ENCODE assay signal across 8 mouse cellular contexts in genomic region chr5:144964465-144964864, GRCm38 (mm10). TPM values are rescaled to one million over a fixed set of nuclear protein-coding genes. Genes with fewer than 3 reads are reported as not detected.
A peak's percentile ranks its signal among the peaks of the same experiment; 100 is the strongest.
DNase-seq lines count a peak whose midpoint lies in the region; ATAC-seq and TF ChIP-seq lines count a peak whose summit lies in the region.

No protein-coding gene starts in this region.

- in situ Hi-C loops in CH12.LX (cut with MboI; ENCODE audit: low pct_ligation_motif_present, low pct_unique_long_range_greater_than_20kb, low sequenced_read_pairs): no loop called here

- no peaks in the 10 kb centered on the region for H3K9me3 ChIP-seq in heart, embryonic 11.5 days (replicated peaks; ENCODE audit: control insufficient read depth, low read length)
- H3K9me3 ChIP-seq in CH12.LX (replicated peaks; ENCODE audit: low read length): no peaks in the 10 kb centered on the region
- no peaks in the 10 kb centered on the region for H3K9me3 ChIP-seq in forebrain, embryonic 11.5 days (ENCODE audit: control insufficient read depth, low read length)
- H3K9me3 ChIP-seq in liver, embryonic 12.5 days (replicated peaks): no peaks in the 10 kb centered on the region

- no peak for TF ChIP-seq POLR2A in heart, adult 2 months (IDR thresholded peaks at IDR 0.05; ENCODE audit: insufficient read depth, low read depth, low read length)
- TF ChIP-seq POLR2A in CH12.LX (IDR thresholded peaks at IDR 0.05; ENCODE audit: low read depth, low read length): no peak

- H3K36me3 ChIP-seq in heart, embryonic 11.5 days (ENCODE audit: control insufficient read depth, insufficient read depth, low read length): no peaks in the 10 kb centered on the region
- H3K36me3 ChIP-seq in heart, adult 2 months (ENCODE audit: control insufficient read depth, insufficient read depth, low read length): peaks cover 3% of the 10 kb centered on the region; the same call in 1 of the 2 replicates
- H3K36me3 ChIP-seq in CH12.LX (replicated peaks in 1 of 2; ENCODE audit: control insufficient read depth in 1 of 2, insufficient read depth in 1 of 2, low read length in 1 of 2): peaks cover 0 to 3% of the 10 kb centered on the region in 2 experiments
- H3K36me3 ChIP-seq in forebrain, embryonic 11.5 days (ENCODE audit: control insufficient read depth, insufficient read depth, low read length): no peaks in the 10 kb centered on the region
- no peaks in the 10 kb centered on the region for H3K36me3 ChIP-seq in liver, embryonic 12.5 days

- no peak for TF ChIP-seq CTCF in heart, adult 2 months (IDR thresholded peaks at IDR 0.05)
- TF ChIP-seq CTCF in CH12.LX (conservative IDR thresholded peaks at IDR 0.05 in 1 of 2, IDR thresholded peaks at IDR 0.05 in 1 of 2; ENCODE audit: low read depth in 2 of 2, low read length in 2 of 2): no peak

- dilution Hi-C loops in CH12.LX (cut with MboI; ENCODE audit: extremely low pct_ligation_motif_present, extremely low pct_unique_long_range_greater_than_20kb, low sequenced_read_pairs): no loop called here

- no peak for DNase-seq in heart, adult 2 months
- no peak for DNase-seq in CH12.LX (ENCODE audit: extremely low read depth)
- peak; percentile 53 for DNase-seq in forebrain, embryonic 11.5 days (ENCODE audit: low spot score)
- DNase-seq in urinary bladder, postnatal 36 days (ENCODE audit: low spot score in 2 of 2): no peak
- DNase-seq in cerebellum, postnatal 25 days: no peak
- no peak for DNase-seq in spleen, postnatal 36 days (ENCODE audit: low spot score in 2 of 2)

- no peak overlapping the region for H3K9ac ChIP-seq in heart, embryonic 11.5 days (ENCODE audit: low read depth, low read length)
- no peak overlapping the region for H3K9ac ChIP-seq in heart, adult 2 months (ENCODE audit: low read depth, low read length)
- no peak overlapping the region for H3K9ac ChIP-seq in CH12.LX (ENCODE audit: insufficient read depth, low read depth)
- no peak overlapping the region for H3K9ac ChIP-seq in forebrain, embryonic 11.5 days (ENCODE audit: low read length)
- no peak overlapping the region for H3K9ac ChIP-seq in liver, embryonic 12.5 days

- peak overlapping the region; percentile 11; the same call in 1 of the 2 replicates for H3K27ac ChIP-seq in heart, embryonic 11.5 days (ENCODE audit: low read depth, low read length)
- H3K27ac ChIP-seq in heart, adult 2 months: no peak overlapping the region
- no peak overlapping the region for H3K27ac ChIP-seq in CH12.LX (ENCODE audit: insufficient read depth, low read depth)
- no peak overlapping the region for H3K27ac ChIP-seq in forebrain, embryonic 11.5 days (ENCODE audit: low read depth, low read length)
- no peak overlapping the region for H3K27ac ChIP-seq in liver, embryonic 12.5 days

- H3K27me3 ChIP-seq in heart, embryonic 11.5 days (ENCODE audit: control insufficient read depth, insufficient read depth, low read length): peaks cover 7% of the 10 kb centered on the region; the same call in 1 of the 2 replicates
- H3K27me3 ChIP-seq in heart, adult 2 months (ENCODE audit: control insufficient read depth, insufficient read depth, low read length): no peaks in the 10 kb centered on the region
- H3K27me3 ChIP-seq in CH12.LX (replicated peaks): peaks cover 33% of the 10 kb centered on the region
- H3K27me3 ChIP-seq in forebrain, embryonic 11.5 days (ENCODE audit: control insufficient read depth, insufficient read depth, low read length): peaks cover 2% of the 10 kb centered on the region; the same call in 1 of the 2 replicates
- peaks cover 42% of the 10 kb centered on the region for H3K27me3 ChIP-seq in liver, embryonic 12.5 days (replicated peaks)

- H3K4me1 ChIP-seq in heart, embryonic 11.5 days (ENCODE audit: control insufficient read depth, insufficient read depth, low read length): peaks cover 12% of the 10 kb centered on the region; the same call in 1 of the 2 replicates
- peaks cover 22% of the 10 kb centered on the region for H3K4me1 ChIP-seq in heart, adult 2 months (ENCODE audit: control insufficient read depth, insufficient read depth, low read length)
- peaks cover 8 to 23% of the 10 kb centered on the region in 2 experiments; a peak in 3 of 4 replicates for H3K4me1 ChIP-seq in CH12.LX (ENCODE audit: control insufficient read depth in 1 of 2, insufficient read depth in 2 of 2)
- peaks cover 4% of the 10 kb centered on the region; the same call in 1 of the 2 replicates for H3K4me1 ChIP-seq in forebrain, embryonic 11.5 days (replicated peaks; ENCODE audit: control insufficient read depth, insufficient read depth, low read length)
- peaks cover 23% of the 10 kb centered on the region for H3K4me1 ChIP-seq in liver, embryonic 12.5 days

- intact Hi-C loops in heart, adult 2 months (cut with DNase I): loop anchor here (2.0 kb wide), 1 partner anchor 16 kb away; no protein-coding TSS in a partner anchor

- peak; percentile 11 for ATAC-seq in heart, embryonic 11.5 days (replicated peaks; ENCODE audit: insufficient number of reproducible peaks, low FRiP score, low TSS enrichment)
- ATAC-seq in forebrain, embryonic 11.5 days (replicated peaks; ENCODE audit: low FRiP score): peak; percentile 49
- ATAC-seq in liver, embryonic 12.5 days: peak; percentile 23; the same call in 1 of the 2 replicates

- TF ChIP-seq RAD21 in CH12.LX (IDR thresholded peaks at IDR 0.05; ENCODE audit: low read depth, low read length): no peak

- H3K4me3 ChIP-seq in heart, embryonic 11.5 days (ENCODE audit: low read depth, low read length): peak overlapping the region; percentile 90
- H3K4me3 ChIP-seq in heart, adult 2 months: no peak overlapping the region
- peak overlapping the region in 2 of 3 experiments; percentile 47 to 71 for H3K4me3 ChIP-seq in CH12.LX (replicated peaks in 1 of 3; ENCODE audit: low read depth in 2 of 3, low read length in 2 of 3, poor library complexity in 1 of 3)
- no peak overlapping the region for H3K4me3 ChIP-seq in forebrain, embryonic 11.5 days (ENCODE audit: low read depth, low read length)
- peak overlapping the region; percentile 74 for H3K4me3 ChIP-seq in liver, embryonic 12.5 days

- WGBS in heart, embryonic 11.5 days (ENCODE audit: insufficient replicate concordance): 23% methylated on average over 8 of the region's 8 CpGs
- 53% methylated on average over 8 of the region's 8 CpGs for WGBS in heart, adult 2 months
- 7% methylated on average over 8 of the region's 8 CpGs for WGBS in forebrain, embryonic 11.5 days
- WGBS in liver, embryonic 12.5 days (ENCODE audit: insufficient replicate concordance): 21% methylated on average over 7 of the region's 8 CpGs

- peaks cover 3% of the 10 kb centered on the region for H3K79me2 ChIP-seq in heart, adult 2 months (replicated peaks; ENCODE audit: control insufficient read depth, insufficient read depth, low read length)
- no peaks in the 10 kb centered on the region for H3K79me2 ChIP-seq in CH12.LX (replicated peaks; ENCODE audit: control insufficient read depth, extremely low read depth, insufficient read depth, poor library complexity, severe bottlenecking)

- H3K4me2 ChIP-seq in heart, embryonic 11.5 days: peak overlapping the region; percentile 75
- 0 out of 2 replicates have a peak overlapping the region, but pooled peaks have one; percentile 50 for H3K4me2 ChIP-seq in CH12.LX (ENCODE audit: insufficient read depth, low read depth, poor library complexity, severe bottlenecking)
- peak overlapping the region; percentile 1; the same call in 1 of the 2 replicates for H3K4me2 ChIP-seq in forebrain, embryonic 11.5 days (ENCODE audit: low read depth, low read length, severe bottlenecking)
- H3K4me2 ChIP-seq in liver, embryonic 12.5 days: peak overlapping the region; percentile 95

- no peak for TF ChIP-seq EP300 in heart, adult 2 months (IDR thresholded peaks at IDR 0.05; ENCODE audit: insufficient read depth, low read depth, low read length)
- TF ChIP-seq EP300 in CH12.LX (IDR thresholded peaks at IDR 0.05; ENCODE audit: low read length): no peak

TF ChIP-seq in CH12.LX, 34 proteins besides CTCF, POLR2A, EP300 and RAD21:
- TF ChIP-seq NELFE (IDR thresholded peaks at IDR 0.05; ENCODE audit: low read depth, low read length) (no peak), ZMIZ1 (IDR thresholded peaks at IDR 0.05; ENCODE audit: low read depth, low read length) (no peak), GABPA (IDR thresholded peaks at IDR 0.05; ENCODE audit: insufficient replicate concordance, low read depth, low read length) (no peak), PAX5 (IDR thresholded peaks at IDR 0.05; ENCODE audit: low read length) (no peak), JUND (conservative IDR thresholded peaks at IDR 0.05; ENCODE audit: low read depth, low read length) (no peak), ELF1 (IDR thresholded peaks at IDR 0.05; ENCODE audit: low read depth, low read length) (no peak), CHD1 (IDR thresholded peaks at IDR 0.05; ENCODE audit: low read depth, low read length) (no peak), SIN3A (IDR thresholded peaks at IDR 0.05; ENCODE audit: low read length) (no peak), ZNF384 (IDR thresholded peaks at IDR 0.05; ENCODE audit: low read depth, low read length) (no peak), UBTF (IDR thresholded peaks at IDR 0.05; ENCODE audit: low read depth, low read length) (no peak)
TF ChIP-seq in CH12.LX: peak in this region for 0.

RNA-seq across cellular contexts. Expression of gene Smurf1, which starts 1.2 kb away (rescaled TPM):
- 14.3 and 15.7 TPM in 2 replicates for polyA plus RNA-seq in heart, embryonic 11.5 days (2014; fragmentation: Nextera tagmentation; extraction: Ambion mirVana)
- 10 to 100 TPM; 26.6 to 27.0 TPM for total RNA-seq in heart, adult 2 months (2021)
- polyA plus RNA-seq in heart, adult 2 months (2012; rRNA removed): 23.1 and 26.2 TPM in 2 replicates
- 4.1 and 4.3 TPM in 2 replicates for total RNA-seq in CH12.LX (2012; rRNA removed)
- 2.9 and 3.1 TPM in 2 replicates for total RNA-seq in CH12.LX (2014; rRNA removed)
- polyA plus RNA-seq in CH12.LX (2012; ENCODE audit: insufficient read length, low read depth): 6.6 and 7.2 TPM in 2 replicates
- polyA plus RNA-seq in forebrain, embryonic 11.5 days (2014; fragmentation: Nextera tagmentation; extraction: Ambion mirVana): 18.3 and 21.4 TPM in 2 replicates
- 4.2 and 4.7 TPM in 2 replicates for polyA plus RNA-seq in liver, embryonic 12.5 days (2016; fragmentation: Nextera tagmentation; extraction: Ambion mirVana)

Comparison
In these comparisons a context has a peak if more than half of its experiments do, and no peak if none do; other contexts are left out.
1. H3K4me3 ChIP-seq: peak in heart, embryonic 11.5 days (single experiment), CH12.LX (2 of 3) and liver, embryonic 12.5 days (single experiment); none in heart, adult 2 months (single experiment) and forebrain, embryonic 11.5 days (single experiment).
2. H3K4me2 ChIP-seq: peak in every context shown above with its lines; median percentile 95 in liver, embryonic 12.5 days; 75 in heart, embryonic 11.5 days; 50 in CH12.LX; 1 in forebrain, embryonic 11.5 days.
3. Peak in every context shown above with its lines, with median percentiles within 50 percentile points of each other: ATAC-seq.